Mouse (Mus musculus): ENCODE results near the gene Prkar1a. TPM values are rescaled to one million over a fixed set of nuclear protein-coding genes. Genes with fewer than 3 reads are reported as not detected.

The Prkar1a gene
- total RNA-seq, 2 experiments from 2014 or later = 561 to 584 TPM

GRCm38 (mm10) chr11:109698740-109699139 lies 49.5 kb downstream of the Prkar1a start:
- intact Hi-C loops (cut with DNase I) = no loop called here
- no peak for DNase-seq (ENCODE audit: low spot score in 2 of 2)

- DNase-seq (ENCODE audit: low spot score in 2 of 2) = no peak
- intact Hi-C loops (cut with DNase I) = no loop called here
Measured at GRCm38 (mm10) chr11:109699784-109700183, 50.6 kb downstream of the Prkar1a start.

- intact Hi-C loops (cut with DNase I) = no loop called here
- DNase-seq (ENCODE audit: low spot score in 2 of 2) = no peak
Measured at GRCm38 (mm10) chr11:109700761-109701160, 51.6 kb downstream of the Prkar1a start.

- intact Hi-C loops (cut with DNase I) = no loop called here
- DNase-seq (ENCODE audit: low spot score in 2 of 2) = no peak
Measured at GRCm38 (mm10) chr11:109702031-109702815, 53.0 kb downstream of the Prkar1a start.

GRCm38 (mm10) chr11:109703845-109704244 lies 54.6 kb downstream of the Prkar1a start:
- DNase-seq (ENCODE audit: low spot score in 2 of 2) = no peak
- intact Hi-C loops (cut with DNase I) = no loop called here

- intact Hi-C loops (cut with DNase I) = no loop called here
- no peak for DNase-seq (ENCODE audit: low spot score in 2 of 2)
Measured at GRCm38 (mm10) chr11:109704311-109705205, 55.4 kb downstream of the Prkar1a start.

GRCm38 (mm10) chr11:109705336-109706054 lies 56.3 kb downstream of the Prkar1a start:
- intact Hi-C loops (cut with DNase I) = no loop called here
- no peak for DNase-seq (ENCODE audit: low spot score in 2 of 2)

- intact Hi-C loops (cut with DNase I) = no loop called here
- DNase-seq (ENCODE audit: low spot score in 2 of 2) = no peak
Measured at GRCm38 (mm10) chr11:109706055-109706412, 56.8 kb downstream of the Prkar1a start.

GRCm38 (mm10) chr11:109706586-109706985 lies 57.4 kb downstream of the Prkar1a start:
- intact Hi-C loops (cut with DNase I) = no loop called here
- DNase-seq (ENCODE audit: low spot score in 2 of 2) = no peak

GRCm38 (mm10) chr11:109707442-109707841 lies 58.2 kb downstream of the Prkar1a start:
- intact Hi-C loops (cut with DNase I) = no loop called here
- DNase-seq (ENCODE audit: low spot score in 2 of 2) = no peak

- intact Hi-C loops (cut with DNase I) = no loop called here
- no peak for DNase-seq (ENCODE audit: low spot score in 2 of 2)
Measured at GRCm38 (mm10) chr11:109708786-109709185, 59.6 kb downstream of the Prkar1a start.

GRCm38 (mm10) chr11:109709501-109709900 lies 60.3 kb downstream of the Prkar1a start:
- intact Hi-C loops (cut with DNase I) = no loop called here
- no peak for DNase-seq (ENCODE audit: low spot score in 2 of 2)

- no peak for DNase-seq (ENCODE audit: low spot score in 2 of 2)
- intact Hi-C loops (cut with DNase I) = no loop called here
Measured at GRCm38 (mm10) chr11:109714341-109715247, 65.4 kb downstream of the Prkar1a start.

GRCm38 (mm10) chr11:109715311-109715781 lies 66.1 kb downstream of the Prkar1a start:
- intact Hi-C loops (cut with DNase I) = no loop called here
- no peak for DNase-seq (ENCODE audit: low spot score in 2 of 2)

GRCm38 (mm10) chr11:109716981-109717380 lies 67.8 kb downstream of the Prkar1a start:
- intact Hi-C loops (cut with DNase I) = no loop called here
- no peak for DNase-seq (ENCODE audit: low spot score in 2 of 2)

- peak; percentile 35 to 95 for DNase-seq (ENCODE audit: low spot score in 2 of 2)
- intact Hi-C loops (cut with DNase I) = no loop called here
Measured at GRCm38 (mm10) chr11:109717448-109717847, 68.2 kb downstream of the Prkar1a start.

- DNase-seq (ENCODE audit: low spot score in 2 of 2) = peak in 1 of 2 experiments; percentile 38
- intact Hi-C loops (cut with DNase I) = no loop called here
Measured at GRCm38 (mm10) chr11:109717966-109718895, 69.0 kb downstream of the Prkar1a start.
